Mouse (Mus musculus): ENCODE measurements around the gene Tfg.

Gene Tfg

GRCm38 (mm10) chr16:56717224-56718200 is at the start of gene Tfg:
Gene Tfg (minus strand): TSS chr16:56717450.
- peak; percentile 98 for DNase-seq

GRCm38 (mm10) chr16:56729060-56729459 is 11.8 kb upstream of the Tfg start:
- DNase-seq, result no peak

DNA sequence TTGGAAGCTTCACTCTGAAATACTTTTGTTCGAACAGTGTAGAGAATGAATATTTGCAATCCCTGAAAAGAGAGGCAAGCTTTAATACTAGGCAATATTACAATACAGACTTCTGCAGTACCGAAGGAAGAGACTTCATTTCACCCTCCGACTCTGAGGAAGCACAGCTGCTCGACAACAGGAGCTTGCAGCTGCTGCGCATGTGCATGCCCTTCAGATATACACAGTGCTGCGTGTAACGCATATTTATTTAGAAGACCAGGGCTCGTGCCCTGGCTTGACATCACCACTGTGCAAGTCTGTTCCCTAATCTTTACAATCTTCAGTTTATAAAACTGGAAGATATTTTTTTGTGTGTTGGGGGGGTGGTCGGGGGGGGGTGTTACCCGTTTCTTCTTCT is 7.7 kb upstream of the Tfg start:
- no peak for DNase-seq

- no peak for DNase-seq
Observed at GRCm38 (mm10) chr16:56722357-56722756, 5.1 kb upstream of the Tfg start.

DNA sequence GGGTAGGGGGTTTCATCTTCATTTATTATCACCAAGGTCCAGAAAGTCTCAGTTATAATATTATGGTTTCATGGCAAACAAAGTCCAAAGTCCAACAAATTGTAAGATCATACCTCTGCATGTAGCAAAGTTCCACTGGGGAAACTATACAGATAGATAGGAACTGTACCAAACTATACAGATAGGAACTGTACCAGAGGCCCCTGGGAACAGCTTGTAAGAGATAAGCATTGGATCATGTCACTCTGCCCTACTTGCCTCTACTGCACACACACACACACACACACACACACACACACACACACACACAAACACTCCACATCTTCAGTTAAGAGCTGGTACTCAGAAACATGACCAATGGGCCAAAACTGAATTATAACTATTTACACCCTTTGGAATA is 1.8 kb upstream of the Tfg start:
- no peak for DNase-seq

DNA sequence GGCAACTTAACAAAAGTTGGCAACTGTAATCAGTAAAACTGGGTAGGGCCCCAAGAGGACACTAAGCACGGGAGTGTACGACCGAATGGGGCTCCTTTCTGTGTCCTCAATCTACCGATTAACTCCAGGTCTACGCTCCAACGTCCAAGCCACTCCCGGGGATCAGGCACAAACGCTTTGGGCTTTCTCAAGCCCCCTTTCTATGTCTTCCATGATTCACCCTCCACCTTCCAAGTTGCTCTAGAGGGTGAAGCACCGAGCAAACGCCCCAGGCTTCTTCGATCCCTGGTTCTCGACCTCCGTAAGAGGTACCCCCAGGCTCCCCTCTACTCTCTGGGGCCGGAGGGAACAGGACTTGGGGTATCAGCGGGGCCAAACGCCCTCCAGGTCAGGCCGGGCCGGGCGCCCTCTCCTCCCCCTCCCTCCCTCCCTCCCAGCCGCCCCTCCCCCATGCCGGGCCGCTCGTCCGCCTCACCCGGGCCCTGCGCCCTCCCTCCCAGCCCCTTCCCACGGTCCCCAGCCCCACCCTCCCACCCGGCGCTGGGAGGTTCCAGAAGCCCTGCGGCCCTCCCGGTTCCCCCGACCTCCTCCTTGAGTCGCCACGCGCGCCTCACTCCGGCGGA is 582 bp downstream of the Tfg start:
- DNase-seq, result peak; percentile 24

- no peak for DNase-seq
Observed at GRCm38 (mm10) chr16:56715608-56716007, 1.6 kb downstream of the Tfg start.

DNA sequence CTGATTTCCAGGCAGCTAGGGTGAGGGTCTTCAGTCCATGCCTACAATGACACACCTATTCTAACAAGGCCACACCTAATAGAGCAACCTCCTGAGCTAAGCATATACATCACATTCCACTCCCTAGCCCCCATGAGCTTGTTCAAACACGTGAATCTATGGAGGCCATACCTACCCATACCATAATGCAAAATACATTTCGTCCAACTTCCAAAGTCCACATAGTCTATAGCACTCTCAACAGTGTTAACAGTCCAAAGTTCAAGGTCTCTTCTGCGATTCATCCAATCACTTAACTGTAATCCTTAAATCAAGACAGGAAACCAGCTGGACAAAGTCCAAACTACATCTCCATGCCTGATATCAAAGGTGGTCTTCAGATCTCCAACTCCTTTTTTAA is 7.2 kb downstream of the Tfg start:
- no peak for DNase-seq

DNA sequence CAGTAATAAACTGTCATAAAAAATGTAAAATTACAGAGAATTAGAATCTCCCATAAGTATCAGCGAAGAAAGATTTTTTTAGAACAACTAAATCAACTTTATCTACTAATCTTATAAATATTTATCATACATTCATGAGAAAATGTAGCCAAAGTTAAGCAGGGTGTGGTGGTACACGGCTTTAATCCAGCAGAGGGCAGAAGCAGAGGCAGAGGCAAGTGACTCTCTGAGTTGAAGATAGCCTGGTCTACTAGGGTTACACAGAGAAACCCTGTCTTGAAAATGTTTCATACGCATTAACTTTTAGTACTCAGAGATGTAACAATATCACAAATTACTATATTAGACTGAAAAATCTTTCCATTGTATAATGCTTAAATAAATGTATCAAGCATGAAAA is 11.5 kb downstream of the Tfg start:
- no peak for DNase-seq

DNA sequence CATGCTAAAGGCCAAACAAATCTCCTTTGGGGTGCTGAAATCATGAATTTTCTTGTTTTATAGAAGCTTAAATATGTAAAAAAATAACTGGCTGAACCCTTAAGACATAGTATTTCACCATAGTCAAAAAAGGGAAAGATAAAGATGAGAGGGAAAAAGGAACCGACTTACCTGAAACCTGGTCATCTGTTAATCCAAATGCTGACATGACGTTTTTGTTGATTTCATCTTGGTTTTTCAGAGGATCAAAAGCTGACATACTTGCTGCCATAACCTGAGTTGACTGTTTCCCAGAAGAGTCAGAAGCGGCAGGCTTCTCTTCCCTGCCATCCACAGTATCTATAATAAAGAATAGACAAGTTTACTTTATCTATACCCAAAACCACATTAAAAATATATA is 16.4 kb downstream of the Tfg start:
- no peak for DNase-seq

- no peak for DNase-seq
Observed at GRCm38 (mm10) chr16:56696448-56696847, 20.8 kb downstream of the Tfg start.

GRCm38 (mm10) chr16:56690715-56691114 is 26.5 kb downstream of the Tfg start:
- DNase-seq, result no peak

DNA sequence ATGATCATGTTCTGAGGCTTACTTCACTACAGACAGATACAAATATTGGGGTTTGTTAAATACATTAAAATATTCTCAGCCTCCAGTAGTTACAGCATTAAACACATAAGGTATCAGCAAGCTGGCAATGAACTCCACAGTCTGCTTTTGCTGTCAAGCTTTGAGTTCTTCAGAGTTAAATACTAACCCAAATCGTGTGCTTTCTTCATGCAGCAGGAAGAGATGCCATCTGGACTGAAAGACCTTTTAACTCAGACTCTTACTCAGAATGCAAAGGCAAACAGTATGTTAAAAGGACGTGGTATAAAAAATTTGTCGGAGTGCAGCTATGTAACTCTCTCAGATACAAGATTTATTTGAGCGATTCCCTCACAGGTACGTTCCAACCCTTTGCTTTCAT is 30.5 kb downstream of the Tfg start:
- DNase-seq, result no peak

DNA sequence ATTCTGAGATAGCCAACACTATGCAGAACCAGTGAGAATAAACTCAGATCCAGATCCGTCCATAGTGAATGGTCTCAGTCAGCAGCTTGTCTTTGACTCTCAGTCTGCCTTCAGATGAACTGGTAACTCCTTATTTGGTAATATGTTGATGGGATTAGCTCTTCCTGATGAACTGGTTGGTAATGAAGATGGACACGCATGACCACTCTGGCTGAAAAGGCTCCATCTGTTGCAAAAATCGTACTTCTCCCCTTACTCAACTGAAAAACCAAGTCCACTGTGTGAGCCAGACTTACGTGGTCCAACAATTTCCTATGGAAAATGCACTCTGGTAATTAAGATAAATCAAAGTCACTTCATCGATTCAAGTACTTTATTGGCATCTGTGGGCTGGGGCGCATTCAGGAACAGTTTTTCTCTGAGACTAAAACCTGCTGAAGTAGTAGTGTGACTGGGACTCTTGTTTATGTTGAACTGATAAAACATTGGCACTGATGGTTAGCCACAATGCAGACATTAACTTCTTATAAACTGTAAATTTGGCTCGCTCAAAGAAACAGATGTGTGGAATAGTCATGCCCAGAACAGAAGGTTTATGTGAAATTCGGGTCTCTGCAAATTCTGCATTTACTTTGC is 36.1 kb downstream of the Tfg start:
- DNase-seq, result no peak

- no peak for DNase-seq
Observed at GRCm38 (mm10) chr16:56677146-56677545, 40.1 kb downstream of the Tfg start.

DNA sequence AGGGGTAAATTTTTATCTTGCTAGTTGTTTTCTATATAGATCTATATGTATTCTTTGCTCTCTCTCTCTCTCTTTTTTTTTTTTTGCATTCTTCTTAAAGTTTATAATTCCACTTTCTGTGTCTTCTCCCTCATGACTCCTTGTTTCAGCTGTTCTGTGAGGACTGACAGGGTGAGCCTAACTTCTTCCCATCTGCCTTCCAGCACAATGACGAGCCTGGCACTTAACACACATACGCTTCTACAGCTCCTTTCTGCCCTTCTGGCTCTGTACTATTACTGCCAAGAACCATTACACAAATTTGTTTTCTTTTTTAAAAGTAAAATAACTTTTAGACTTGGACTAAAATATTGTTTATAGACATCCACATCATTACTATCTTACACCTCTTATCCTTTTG is 43.8 kb downstream of the Tfg start:
- DNase-seq, result no peak

GRCm38 (mm10) chr16:56670941-56671340 is 46.3 kb downstream of the Tfg start:
- DNase-seq, result no peak

GRCm38 (mm10) chr16:56669520-56669919 is 47.7 kb downstream of the Tfg start:
- no peak for DNase-seq

GRCm38 (mm10) chr16:56658866-56659265 is 58.4 kb downstream of the Tfg start:
- DNase-seq, result no peak

DNA sequence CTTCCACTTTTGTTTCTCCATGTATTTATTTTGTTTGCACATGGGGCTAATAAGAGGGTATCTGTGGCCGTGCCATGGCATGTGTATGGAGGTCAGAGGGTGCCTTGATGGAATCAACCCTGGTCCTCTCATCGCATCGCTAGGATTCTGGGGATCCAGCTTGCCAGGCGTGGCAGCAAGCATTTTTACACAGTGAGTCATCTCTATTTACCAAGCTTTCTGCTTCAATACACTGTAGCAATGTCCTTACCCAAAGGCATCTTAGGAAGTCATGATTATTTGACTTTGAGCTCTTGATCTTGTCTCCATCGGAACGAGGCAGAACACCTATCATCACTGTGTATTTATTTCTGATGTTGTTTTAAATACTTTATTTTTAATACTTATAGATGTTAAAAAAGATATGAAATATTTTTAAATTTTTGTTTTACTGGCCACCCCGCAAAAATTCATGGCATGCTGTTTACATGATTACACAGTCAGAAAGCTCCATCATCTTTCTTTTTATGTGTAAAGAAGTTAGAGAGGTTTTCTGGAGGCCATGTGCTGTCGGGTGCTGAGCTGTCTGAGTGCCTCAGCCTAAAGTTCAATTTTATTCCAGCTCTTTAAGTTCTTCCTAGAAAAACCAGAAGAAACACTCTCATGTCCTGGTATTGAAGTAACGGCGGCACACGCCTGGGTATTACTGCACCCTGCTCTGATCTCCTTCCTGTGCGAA is 61.9 kb downstream of the Tfg start:
- no peak for DNase-seq

DNA sequence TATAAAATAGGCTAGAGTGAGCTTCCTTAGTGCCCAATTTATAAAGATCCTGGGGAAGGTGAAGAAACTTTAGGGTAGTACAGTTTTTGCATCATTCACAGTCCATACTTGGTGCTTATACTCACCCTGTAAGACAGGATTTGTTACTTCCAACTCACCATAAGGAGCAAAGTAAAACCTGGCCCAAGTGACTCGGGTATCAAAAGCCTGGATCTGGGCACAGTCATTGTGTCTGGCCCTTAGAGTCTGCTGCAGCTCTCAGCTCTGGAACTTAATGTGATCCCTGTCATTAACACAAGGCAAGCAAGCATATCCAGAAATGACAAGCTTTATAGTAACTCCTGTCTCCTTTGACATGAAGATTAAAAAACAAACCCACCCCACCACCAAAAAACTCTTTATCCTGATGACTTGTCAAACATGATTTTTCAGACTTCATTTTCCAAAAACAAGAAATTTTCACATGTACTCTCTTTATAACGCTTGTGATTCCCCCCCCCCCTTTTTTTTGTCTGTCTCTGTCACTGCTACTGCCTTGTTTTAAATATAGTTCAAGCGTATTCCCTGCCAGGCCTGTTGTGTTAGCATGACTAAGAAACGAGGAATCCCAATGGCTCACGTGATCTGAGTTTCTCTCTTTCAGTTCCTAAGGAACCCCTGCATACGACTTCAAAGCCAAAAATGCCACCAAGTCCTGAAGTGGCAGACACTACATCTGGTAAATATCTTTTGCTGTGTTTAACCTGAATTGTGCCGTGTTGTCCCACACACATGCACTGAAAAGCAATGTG is 70.7 kb downstream of the Tfg start:
- no peak for DNase-seq

DNA sequence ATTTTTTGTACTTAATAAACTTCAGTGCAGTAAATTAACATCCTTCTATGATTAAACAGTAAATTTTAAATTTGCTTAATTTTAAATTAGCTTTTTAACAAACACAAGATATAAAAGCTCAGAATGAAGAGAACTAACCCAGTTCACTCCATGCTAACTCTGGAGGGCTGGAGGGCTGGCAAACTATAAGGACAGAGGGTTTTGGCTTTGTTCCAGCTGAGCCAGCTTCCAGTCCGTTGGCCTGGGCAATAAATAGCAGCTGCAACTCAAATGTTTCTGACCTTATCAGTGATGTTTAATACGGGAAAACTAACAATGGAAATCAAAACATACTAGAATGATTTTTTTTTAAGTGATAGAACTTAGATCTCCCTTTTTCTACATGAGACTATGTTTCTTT is 72.0 kb downstream of the Tfg start:
- no peak for DNase-seq

All from right cerebral cortex, postnatal 25 days (tissue).